Mouse (Mus musculus): ENCODE data around the gene 4921504E06Rik. TPM values are rescaled to one million over a fixed set of nuclear protein-coding genes. Genes with fewer than 3 reads are reported as not detected.

The 4921504E06Rik gene
- polyA plus RNA-seq, 1 experiment from 2014 or later = not detected

DNA sequence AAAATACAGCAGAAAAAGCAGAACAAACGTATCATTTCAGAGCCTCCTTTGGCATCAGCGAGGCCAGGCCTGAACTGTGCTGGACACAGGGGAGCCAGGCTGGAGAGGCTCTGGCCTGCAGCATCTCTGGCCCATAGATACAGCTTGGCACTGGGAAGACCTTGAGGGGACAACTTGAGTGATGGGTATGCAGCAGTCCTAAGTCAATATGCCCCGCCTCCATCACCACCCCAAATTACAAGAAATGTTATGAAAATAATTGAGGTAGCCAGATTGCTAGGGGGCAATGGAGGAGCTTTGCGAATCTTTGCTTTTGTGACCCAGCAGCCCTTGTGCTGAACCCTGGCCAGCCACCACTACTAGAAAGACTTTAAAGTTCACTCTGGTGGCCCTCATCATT is 104.4 kb downstream of the 4921504E06Rik start:
- H3K27ac ChIP-seq (replicated peaks) = no peak overlapping the region
- peaks cover 38% of the 10 kb centered on the region for H3K27me3 ChIP-seq (ENCODE audit: control insufficient read depth, insufficient read depth, low read length)
- no peak overlapping the region for H3K9ac ChIP-seq (ENCODE audit: low read length)
- TF ChIP-seq EP300 (optimal IDR thresholded peaks at IDR 0.05) (no peak), CTCF (IDR thresholded peaks at IDR 0.05; ENCODE audit: low read depth) (no peak)
- H3K4me2 ChIP-seq (replicated peaks; ENCODE audit: low read depth) = no peak overlapping the region
- no peaks in the 10 kb centered on the region for H3K36me3 ChIP-seq (ENCODE audit: control insufficient read depth, insufficient read depth, low read length)
- no peaks in the 10 kb centered on the region for H3K4me1 ChIP-seq (replicated peaks; ENCODE audit: control insufficient read depth, insufficient read depth)
- no peak overlapping the region for H3K4me3 ChIP-seq (ENCODE audit: low read depth, low read length)
- DNase-seq (ENCODE audit: low spot score) = no peak
- ATAC-seq (ENCODE audit: low FRiP score, low TSS enrichment) = no peak
- WGBS = 27% methylated on average over 4 of the region's 4 CpGs
- no peaks in the 10 kb centered on the region for H3K9me3 ChIP-seq (ENCODE audit: control insufficient read depth, low read length)

GRCm38 (mm10) chr2:19448042-19448700 is 105.5 kb downstream of the 4921504E06Rik start:
- ATAC-seq (ENCODE audit: low FRiP score, low TSS enrichment) = peak; percentile 38
- Histone ChIP-seq H3K36me3 (ENCODE audit: control insufficient read depth, insufficient read depth, low read length) (no peaks in the 10 kb centered on the region), H3K9ac (ENCODE audit: low read length) (no peak overlapping the region), H3K9me3 (ENCODE audit: control insufficient read depth, low read length) (no peaks in the 10 kb centered on the region), H3K4me2 (replicated peaks; ENCODE audit: low read depth) (no peak overlapping the region; the same call in 1 of the 2 replicates), H3K27ac (replicated peaks) (no peak overlapping the region), H3K4me1 (replicated peaks; ENCODE audit: control insufficient read depth, insufficient read depth) (no peaks in the 10 kb centered on the region), H3K4me3 (ENCODE audit: low read depth, low read length) (no peak overlapping the region), H3K27me3 (ENCODE audit: control insufficient read depth, insufficient read depth, low read length) (peaks cover 40% of the 10 kb centered on the region)
- peak; percentile 35 for TF ChIP-seq CTCF (IDR thresholded peaks at IDR 0.05; ENCODE audit: low read depth)
- TF ChIP-seq EP300 (optimal IDR thresholded peaks at IDR 0.05) = no peak
- DNase-seq (ENCODE audit: low spot score) = no peak
- 2% methylated on average over 30 of the region's 31 CpGs for WGBS

- no peak for DNase-seq (ENCODE audit: low spot score)
- no peak overlapping the region for H3K4me3 ChIP-seq (ENCODE audit: low read depth, low read length)
These were observed 107.0 kb downstream of the 4921504E06Rik start for GRCm38 (mm10) chr2:19446746-19447145.

GRCm38 (mm10) chr2:19445871-19446501 is 107.7 kb downstream of the 4921504E06Rik start:
- H3K4me2 ChIP-seq (replicated peaks; ENCODE audit: low read depth) = peak overlapping the region; percentile 25; the same call in 1 of the 2 replicates
- WGBS = under 1% methylated on average over 67 of the region's 67 CpGs
- TF ChIP-seq CTCF (IDR thresholded peaks at IDR 0.05; ENCODE audit: low read depth) = no peak
- TF ChIP-seq EP300 (optimal IDR thresholded peaks at IDR 0.05) = no peak
- no peaks in the 10 kb centered on the region for H3K36me3 ChIP-seq (ENCODE audit: control insufficient read depth, insufficient read depth, low read length)
- H3K27ac ChIP-seq (replicated peaks) = no peak overlapping the region
- no peaks in the 10 kb centered on the region for H3K9me3 ChIP-seq (ENCODE audit: control insufficient read depth, low read length)
- no peak for DNase-seq (ENCODE audit: low spot score)
- peaks cover 30% of the 10 kb centered on the region for H3K27me3 ChIP-seq (ENCODE audit: control insufficient read depth, insufficient read depth, low read length)
- ATAC-seq (ENCODE audit: low FRiP score, low TSS enrichment) = no peak
- H3K4me1 ChIP-seq (replicated peaks; ENCODE audit: control insufficient read depth, insufficient read depth) = no peaks in the 10 kb centered on the region
- H3K4me3 ChIP-seq (ENCODE audit: low read depth, low read length) = no peak overlapping the region; the same call in 1 of the 2 replicates
- no peak overlapping the region for H3K9ac ChIP-seq (ENCODE audit: low read length)

More at GRCm38 (mm10) chr2:19446746-19447145, 107.0 kb downstream of the 4921504E06Rik start:
- Histone ChIP-seq H3K36me3 (ENCODE audit: control insufficient read depth, insufficient read depth, low read length) (no peaks in the 10 kb centered on the region), H3K9ac (ENCODE audit: low read length) (no peak overlapping the region), H3K4me2 (replicated peaks; ENCODE audit: low read depth) (no peak overlapping the region), H3K4me1 (replicated peaks; ENCODE audit: control insufficient read depth, insufficient read depth) (no peaks in the 10 kb centered on the region), H3K27me3 (ENCODE audit: control insufficient read depth, insufficient read depth, low read length) (peaks cover 30% of the 10 kb centered on the region), H3K27ac (replicated peaks) (no peak overlapping the region), H3K9me3 (ENCODE audit: control insufficient read depth, low read length) (no peaks in the 10 kb centered on the region)
- 6% methylated on average over 7 of the region's 7 CpGs for WGBS
- TF ChIP-seq EP300 (optimal IDR thresholded peaks at IDR 0.05) = no peak
- no peak for TF ChIP-seq CTCF (IDR thresholded peaks at IDR 0.05; ENCODE audit: low read depth)
- ATAC-seq (ENCODE audit: low FRiP score, low TSS enrichment) = no peak

GRCm38 (mm10) chr2:19444931-19445831 is 108.5 kb downstream of the 4921504E06Rik start, which contains the start of gene Ptf1a:
Gene Ptf1a (plus strand): TSS chr2:19445663.
- no peaks in the 10 kb centered on the region for H3K36me3 ChIP-seq (ENCODE audit: control insufficient read depth, insufficient read depth, low read length)
- peak within 1 kb of the TSS; percentile 31 for H3K4me2 ChIP-seq (replicated peaks; ENCODE audit: low read depth)
- ATAC-seq (ENCODE audit: low FRiP score, low TSS enrichment) (no peak), DNase-seq (ENCODE audit: low spot score) (no peak)
- no peak for TF ChIP-seq CTCF (IDR thresholded peaks at IDR 0.05; ENCODE audit: low read depth)
- TF ChIP-seq EP300 (optimal IDR thresholded peaks at IDR 0.05) = no peak
- no peak within 1 kb of the TSS for H3K27ac ChIP-seq (replicated peaks)
- no peak within 1 kb of the TSS for H3K9ac ChIP-seq (ENCODE audit: low read length)
- no peaks in the 10 kb centered on the region for H3K4me1 ChIP-seq (replicated peaks; ENCODE audit: control insufficient read depth, insufficient read depth)
- peaks cover 26% of the 10 kb centered on the region for H3K27me3 ChIP-seq (ENCODE audit: control insufficient read depth, insufficient read depth, low read length)
- no peaks in the 10 kb centered on the region for H3K9me3 ChIP-seq (ENCODE audit: control insufficient read depth, low read length)
- WGBS = 1% methylated on average over 52 of the region's 53 CpGs
- peak within 1 kb of the TSS; percentile 4; the same call in 1 of the 2 replicates for H3K4me3 ChIP-seq (ENCODE audit: low read depth, low read length)

Data from stomach, postnatal 0 days (tissue).